Mouse (Mus musculus) kidney, embryonic 15.5 days (tissue): ENCODE data around the gene 1600012H06Rik. TPM values are rescaled to one million over a fixed set of nuclear protein-coding genes. Genes with fewer than 3 reads are reported as not detected.
"Not testable (repeated sequence)": the region's sequence is repeated elsewhere in the genome, so short reads cannot be mapped to it uniquely, and the experiment has no call there.

Source experiments
- ATAC-seq: fragments of 200-750 bp; cut with Nextera tagmentation; replicated peaks from 2 replicates; pipeline ENCODE4 v1.8.0; 2017; ENCODE audit warnings: moderate TSS enrichment; ENCODE audit not compliant: low FRiP score
- H3K27ac ChIP-seq: fragments of 300-500 bp; sonication (generic); 2 replicates; pipeline ENCODE4 v1.5.1; 2015; ENCODE audit warnings: mild to moderate bottlenecking, inconsistent platforms
- H3K27me3 ChIP-seq: fragments of 300-500 bp; sonication (generic); 2 replicates; pipeline ENCODE4 v1.6.1; 2015; ENCODE audit warnings: inconsistent platforms
- H3K36me3 ChIP-seq: fragments of 300-500 bp; sonication (generic); 2 replicates; pipeline ENCODE4 v1.6.1; 2015; ENCODE audit warnings: inconsistent platforms
- H3K4me1 ChIP-seq: fragments of 300-500 bp; sonication (generic); 2 replicates; pipeline ENCODE4 v1.6.1; 2015; ENCODE audit warnings: inconsistent platforms
- H3K4me2 ChIP-seq: fragments of 300-500 bp; sonication (generic); 2 replicates; pipeline ENCODE4 v1.6.1; 2015; ENCODE audit warnings: moderate library complexity, mild to moderate bottlenecking, inconsistent platforms
- H3K4me3 ChIP-seq: fragments of 300-500 bp; sonication (generic); replicated peaks from 2 replicates; pipeline ENCODE4 v1.5.1; 2015; ENCODE audit warnings: mild to moderate bottlenecking, inconsistent platforms
- H3K9ac ChIP-seq: fragments of 300-500 bp; sonication (generic); 2 replicates; pipeline ENCODE4 v1.6.1; 2015; ENCODE audit warnings: mild to moderate bottlenecking, inconsistent platforms
- H3K9me3 ChIP-seq: fragments of 300-500 bp; sonication (generic); replicated peaks from 2 replicates; pipeline ENCODE4 v1.6.1; 2016; ENCODE audit warnings: inconsistent platforms
- WGBS: fragments of 180-500 bp; shearing (Covaris S2); methylation state at CpG from one replicate; pipeline ENCODE4 v1.1.7; 2015; ENCODE audit warnings: mixed read lengths; 5-methylcytosine and 5-hydroxymethylcytosine counted together
- polyA plus RNA-seq: library from polyadenylated mRNA; unstranded; fragments of >200 nt; fragmentation: Nextera tagmentation; extraction: Ambion mirVana; gene quantifications from 2 replicates; pipeline ENCODE4 v1.2.1, GENCODE M21; 2015

The 1600012H06Rik gene
- polyA plus RNA-seq, 1 experiment from 2014 or later, result 34.7 TPM

- H3K4me1 ChIP-seq, result no peaks in the 10 kb centered on the region
- H3K36me3 ChIP-seq, result no peaks in the 10 kb centered on the region
- no peak overlapping the region for H3K4me2 ChIP-seq
- no peak overlapping the region for H3K4me3 ChIP-seq
- no peaks in the 10 kb centered on the region for H3K9me3 ChIP-seq
- no peak overlapping the region for H3K27ac ChIP-seq
- no peaks in the 10 kb centered on the region for H3K27me3 ChIP-seq
- WGBS, result 90% methylated on average over 4 of the region's 4 CpGs
- no peak for ATAC-seq
- no peak overlapping the region for H3K9ac ChIP-seq
Observed at GRCm38 (mm10) chr17:14914401-14914800, 28.6 kb upstream of the 1600012H06Rik start.

GRCm38 (mm10) chr17:14917866-14918265, 25.1 kb upstream of the 1600012H06Rik start:
- no peaks in the 10 kb centered on the region for H3K27me3 ChIP-seq
- H3K27ac ChIP-seq, result no peak overlapping the region
- no peak overlapping the region for H3K4me3 ChIP-seq
- no peaks in the 10 kb centered on the region for H3K36me3 ChIP-seq
- WGBS, result 87% methylated on average over 8 of the region's 8 CpGs
- H3K4me2 ChIP-seq, result no peak overlapping the region
- no peaks in the 10 kb centered on the region for H3K9me3 ChIP-seq
- no peak for ATAC-seq
- no peaks in the 10 kb centered on the region for H3K4me1 ChIP-seq
- no peak overlapping the region for H3K9ac ChIP-seq

- no peak for ATAC-seq
- H3K4me2 ChIP-seq, result no peak overlapping the region
- H3K36me3 ChIP-seq, result no peaks in the 10 kb centered on the region
- H3K9ac ChIP-seq, result no peak overlapping the region
- 54% methylated on average over 6 of the region's 6 CpGs for WGBS
- no peak overlapping the region for H3K4me3 ChIP-seq
- H3K9me3 ChIP-seq, result no peaks in the 10 kb centered on the region
- no peaks in the 10 kb centered on the region for H3K27me3 ChIP-seq
- H3K27ac ChIP-seq, result no peak overlapping the region
- H3K4me1 ChIP-seq, result no peaks in the 10 kb centered on the region
Observed at GRCm38 (mm10) chr17:14921582-14921981, 21.4 kb upstream of the 1600012H06Rik start.

GRCm38 (mm10) chr17:14927644-14928218, 15.3 kb upstream of the 1600012H06Rik start:
- Histone ChIP-seq H3K9ac (no peak overlapping the region), H3K4me1 (no peaks in the 10 kb centered on the region), H3K27ac (no peak overlapping the region), H3K9me3 (no peaks in the 10 kb centered on the region), H3K36me3 (no peaks in the 10 kb centered on the region), H3K27me3 (no peaks in the 10 kb centered on the region), H3K4me2 (no peak overlapping the region), H3K4me3 (no peak overlapping the region)
- no peak for ATAC-seq
- WGBS, result 79% methylated on average over 8 of the region's 8 CpGs

- Histone ChIP-seq H3K27ac (no peak overlapping the region), H3K27me3 (no peaks in the 10 kb centered on the region), H3K4me1 (no peaks in the 10 kb centered on the region), H3K9ac (no peak overlapping the region), H3K4me2 (no peak overlapping the region), H3K4me3 (no peak overlapping the region), H3K9me3 (no peaks in the 10 kb centered on the region), H3K36me3 (no peaks in the 10 kb centered on the region)
- ATAC-seq, result no peak
- 69% methylated on average over 5 of the region's 5 CpGs for WGBS
Observed at GRCm38 (mm10) chr17:14928631-14929030, 14.4 kb upstream of the 1600012H06Rik start.

- Histone ChIP-seq H3K9ac (no peak overlapping the region), H3K4me1 (no peaks in the 10 kb centered on the region), H3K9me3 (no peaks in the 10 kb centered on the region), H3K27me3 (no peaks in the 10 kb centered on the region), H3K36me3 (no peaks in the 10 kb centered on the region), H3K4me3 (no peak overlapping the region), H3K27ac (no peak overlapping the region), H3K4me2 (no peak overlapping the region)
- WGBS, result 84% methylated on average over 7 of the region's 7 CpGs
- ATAC-seq, result no peak
Observed at GRCm38 (mm10) chr17:14930697-14931096, 12.3 kb upstream of the 1600012H06Rik start.

GRCm38 (mm10) chr17:14931469-14931868, 11.5 kb upstream of the 1600012H06Rik start:
- H3K9me3 ChIP-seq, result no peaks in the 10 kb centered on the region
- no peaks in the 10 kb centered on the region for H3K4me1 ChIP-seq
- ATAC-seq, result no peak
- no peaks in the 10 kb centered on the region for H3K27me3 ChIP-seq
- no peak overlapping the region for H3K4me3 ChIP-seq
- no peaks in the 10 kb centered on the region for H3K36me3 ChIP-seq
- no peak overlapping the region for H3K4me2 ChIP-seq
- H3K27ac ChIP-seq, result no peak overlapping the region
- 85% methylated on average over 5 of the region's 5 CpGs for WGBS
- no peak overlapping the region for H3K9ac ChIP-seq

GRCm38 (mm10) chr17:14935280-14935679, 7.7 kb upstream of the 1600012H06Rik start:
- H3K9me3 ChIP-seq, H3K9ac ChIP-seq, ATAC-seq, H3K27me3 ChIP-seq, H3K4me2 ChIP-seq, H3K4me3 ChIP-seq, H3K36me3 ChIP-seq, H3K4me1 ChIP-seq, H3K27ac ChIP-seq: not testable (repeated sequence)
- 80% methylated on average over 13 of the region's 14 CpGs for WGBS

- no peak overlapping the region for H3K4me3 ChIP-seq
- ATAC-seq, result no peak
- H3K9me3 ChIP-seq, result no peaks in the 10 kb centered on the region
- WGBS, result 58% methylated on average over 5 of the region's 5 CpGs
- no peaks in the 10 kb centered on the region for H3K36me3 ChIP-seq
- H3K9ac ChIP-seq, result no peak overlapping the region
- H3K4me1 ChIP-seq, result no peaks in the 10 kb centered on the region
- no peak overlapping the region for H3K4me2 ChIP-seq
- no peaks in the 10 kb centered on the region for H3K27me3 ChIP-seq
- H3K27ac ChIP-seq, result no peak overlapping the region
Observed at GRCm38 (mm10) chr17:14935841-14936605, 7.0 kb upstream of the 1600012H06Rik start.

- ATAC-seq, H3K27ac ChIP-seq, H3K9me3 ChIP-seq, H3K27me3 ChIP-seq: not testable (repeated sequence)
- Histone ChIP-seq H3K9ac (peak overlapping the region; percentile 73), H3K4me1 (peaks cover 24% of the 10 kb centered on the region), H3K4me2 (peak overlapping the region; percentile 80), H3K4me3 (peak overlapping the region; percentile 70), H3K36me3 (peaks cover 19% of the 10 kb centered on the region)
- WGBS, result 73% methylated on average over 6 of the region's 6 CpGs
Observed at GRCm38 (mm10) chr17:14942181-14942580, 803 bp upstream of the 1600012H06Rik start.

- Histone ChIP-seq H3K4me3 (peak overlapping the region; percentile 70), H3K27ac (peak overlapping the region; percentile 69), H3K9ac (peak overlapping the region; percentile 80), H3K4me2 (peak overlapping the region; percentile 80), H3K4me1 (peaks cover 24% of the 10 kb centered on the region), H3K9me3 (no peaks in the 10 kb centered on the region), H3K36me3 (peaks cover 30% of the 10 kb centered on the region), H3K27me3 (no peaks in the 10 kb centered on the region)
- no peak for ATAC-seq
- WGBS, result 14% methylated on average over 16 of the region's 16 CpGs
Observed at GRCm38 (mm10) chr17:14943729-14944059, 710 bp downstream of the 1600012H06Rik start.

GRCm38 (mm10) chr17:14944551-14944950, 1.6 kb downstream of the 1600012H06Rik start:
- Histone ChIP-seq H3K9ac (no peak overlapping the region), H3K4me1 (peaks cover 24% of the 10 kb centered on the region), H3K36me3 (peaks cover 36% of the 10 kb centered on the region), H3K9me3 (no peaks in the 10 kb centered on the region), H3K4me3 (no peak overlapping the region; the same call in 1 of the 2 replicates), H3K27me3 (no peaks in the 10 kb centered on the region), H3K4me2 (peak overlapping the region; percentile 80), H3K27ac (no peak overlapping the region)
- ATAC-seq, result no peak
- WGBS, result 94% methylated on average over 1 of the region's 1 CpGs
